Mouse (Mus musculus) cerebellum, adult 2 months (tissue): ENCODE results near the gene Hoxa6.

ENCODE experiments used
- CTCF ChIP-seq: fragments of 200-500 bp; IDR thresholded peaks from 2 replicates; pipeline ENCODE4 v1.5.1; 2011; ENCODE audit warnings: low read depth, mild to moderate bottlenecking, control low read depth, low read length, moderate library complexity, borderline replicate concordance; ENCODE audit not compliant: insufficient read depth
- POLR2A ChIP-seq: fragments of 200-500 bp; IDR thresholded peaks from 2 replicates; pipeline ENCODE4 v1.6.1; 2011; ENCODE audit warnings: low read length, control low read depth, borderline replicate concordance; ENCODE audit not compliant: insufficient read depth

DNA sequence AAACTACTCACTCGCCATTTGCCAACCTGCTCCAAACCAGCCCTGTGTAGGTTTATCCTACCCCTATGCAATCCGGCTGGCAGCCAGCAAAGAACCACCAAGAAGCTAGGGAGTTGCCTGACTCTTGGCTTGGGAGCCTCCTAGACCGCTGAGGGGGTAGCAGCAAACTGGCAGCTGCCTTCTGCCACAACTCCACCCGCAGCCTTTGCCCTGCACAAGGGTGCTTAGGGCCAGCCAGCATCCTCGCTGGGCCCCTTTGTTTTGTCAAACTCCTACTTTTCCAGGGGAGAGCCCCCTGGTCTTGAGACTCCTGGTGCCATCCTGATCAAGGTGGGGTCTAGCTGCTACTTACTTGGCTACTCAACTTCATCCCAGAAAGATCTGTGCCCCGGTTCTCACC, 23.9 kb downstream of the Hoxa6 start:
- TF ChIP-seq CTCF (no peak), POLR2A (no peak)
